Mouse (Mus musculus): Measurements from ENCODE around the gene Gbe1.

Gene Gbe1

DNA sequence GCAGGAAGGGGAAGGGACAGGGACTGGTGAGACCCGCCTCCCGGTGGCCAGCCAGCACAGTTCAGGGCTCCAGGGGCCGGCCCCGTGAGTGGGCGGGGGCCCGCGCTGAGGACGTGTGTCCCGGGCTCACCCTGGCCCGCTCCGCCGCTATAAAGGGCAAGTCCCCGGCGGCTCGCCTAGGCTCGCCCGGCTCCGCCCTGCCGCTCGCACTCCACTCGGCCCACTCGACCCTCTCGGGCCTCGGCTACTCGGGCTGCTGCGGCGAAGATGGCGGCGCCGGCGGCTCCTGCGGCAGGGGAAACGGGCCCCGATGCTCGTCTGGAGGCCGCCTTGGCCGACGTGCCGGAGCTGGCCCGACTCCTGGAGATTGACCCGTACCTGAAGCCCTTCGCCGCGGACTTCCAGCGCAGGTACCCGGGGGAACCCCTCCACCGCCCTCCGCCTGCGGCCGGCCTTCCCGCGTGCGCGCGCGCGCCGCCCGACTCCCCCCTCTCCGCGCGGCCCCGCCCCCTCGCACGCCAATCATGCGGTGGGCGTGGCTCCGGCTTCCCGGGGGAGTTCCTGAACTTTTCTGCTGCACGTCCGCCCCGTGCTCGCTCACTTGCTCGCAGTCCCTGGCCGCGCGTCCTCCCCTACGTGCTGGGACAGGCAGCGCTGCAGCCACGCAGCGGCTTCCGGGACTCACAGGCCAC is at the start of gene Gbe1:
Gene Gbe1 (plus strand): TSS at position 64 of the 692 bp plus-strand sequence.
- DNase-seq: peak; percentile 73

DNA sequence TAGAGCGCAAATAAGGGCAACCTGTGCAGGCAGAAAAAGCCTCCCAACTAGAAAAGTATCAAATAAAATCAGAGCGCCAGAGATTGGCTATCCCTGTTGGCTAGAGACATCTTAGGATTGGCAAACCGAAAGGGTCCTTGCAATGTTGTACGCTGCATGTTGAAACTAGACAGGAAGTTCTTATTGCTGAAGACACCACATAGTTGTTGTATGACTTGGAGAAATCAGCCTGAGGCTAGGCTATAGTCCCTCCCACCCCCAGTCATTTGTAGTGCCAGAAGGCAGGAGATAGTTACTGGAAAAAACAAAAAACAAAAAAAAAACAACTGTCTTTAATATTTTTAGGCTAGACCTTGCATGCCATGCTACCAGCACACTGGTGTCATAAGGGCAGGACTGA is 3.1 kb upstream of the Gbe1 start:
- no peak for DNase-seq

DNA sequence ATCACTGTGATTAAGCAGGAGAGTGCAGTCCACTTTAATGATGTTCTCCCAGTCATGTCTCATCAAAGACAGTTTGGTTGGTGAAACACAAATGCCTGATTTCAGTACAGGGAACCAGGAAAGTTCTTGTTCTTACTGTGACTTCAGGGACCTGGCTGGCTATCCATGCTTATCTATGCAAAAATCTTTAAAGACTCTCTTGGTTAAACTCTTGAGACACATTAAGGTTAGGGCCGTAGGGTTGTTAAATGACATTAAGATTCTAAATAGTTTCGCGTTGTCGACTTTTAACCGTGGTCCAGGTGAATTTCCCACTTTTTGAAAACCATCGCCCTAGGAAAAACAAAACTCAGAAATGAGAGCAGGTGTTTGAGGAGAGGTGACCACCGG is 258 bp upstream of the Gbe1 start:
- no peak for DNase-seq

DNA sequence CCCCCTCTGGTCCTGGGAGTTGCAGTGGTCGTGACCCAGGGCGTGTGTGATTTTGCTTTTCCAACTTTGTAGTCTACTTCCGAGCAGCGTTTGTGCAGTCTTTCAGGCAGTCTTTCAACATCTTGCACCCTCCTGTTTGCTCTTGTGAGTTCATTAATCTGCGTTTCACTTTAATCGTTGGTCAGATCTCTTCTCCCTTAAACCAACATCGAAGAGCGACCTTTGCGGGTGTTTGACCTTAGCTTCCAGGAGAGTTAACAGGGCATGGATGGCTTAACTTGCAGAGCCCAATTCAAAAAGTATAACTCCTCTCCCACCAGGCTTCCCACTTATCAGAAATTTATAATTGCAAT is 805 bp downstream of the Gbe1 start:
- DNase-seq: no peak

DNA sequence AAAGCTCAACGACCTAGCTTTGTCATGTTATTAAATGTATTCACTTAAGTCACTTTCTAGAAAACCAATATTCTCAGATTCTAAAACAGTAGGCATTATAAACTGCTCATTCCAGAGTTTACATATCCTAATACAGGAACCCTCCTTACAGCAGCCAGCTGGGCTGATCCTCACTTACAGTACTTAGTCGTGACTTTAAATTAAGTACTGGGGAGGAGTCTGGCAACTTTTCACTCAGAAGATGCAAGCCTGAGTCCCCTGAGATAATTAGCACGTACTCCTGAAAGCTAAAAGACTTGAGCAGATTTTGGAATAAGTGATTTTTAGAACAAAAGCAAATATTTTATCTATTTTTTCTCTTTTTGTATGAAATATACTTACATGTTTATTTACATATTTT is 1.5 kb downstream of the Gbe1 start:
- DNase-seq: no peak

DNA sequence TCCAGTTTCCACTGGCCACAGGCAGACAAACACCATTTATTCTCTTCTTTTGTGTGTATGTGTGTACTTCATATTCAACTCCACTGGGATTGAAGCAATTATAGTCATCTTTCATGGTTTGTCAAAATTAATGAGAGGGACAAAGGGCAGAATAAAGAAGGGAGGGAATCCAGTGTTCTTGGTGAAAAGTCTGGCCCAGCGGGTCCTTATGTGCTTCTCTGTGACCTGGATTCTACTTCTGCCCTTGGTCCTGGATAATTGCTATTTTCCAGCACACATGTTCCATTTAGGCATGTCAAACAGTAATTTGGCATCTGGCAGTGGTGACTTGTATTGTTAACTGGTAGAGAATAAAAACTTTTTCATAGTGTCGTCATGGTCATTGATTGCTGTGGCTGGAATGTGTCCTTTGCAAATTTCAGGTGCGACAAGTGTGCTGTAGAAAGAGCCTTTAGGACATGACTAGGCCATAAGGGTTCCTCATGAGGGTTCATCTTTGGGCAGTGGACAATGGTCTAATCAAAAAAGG is 2.2 kb downstream of the Gbe1 start:
- no peak for DNase-seq

DNA sequence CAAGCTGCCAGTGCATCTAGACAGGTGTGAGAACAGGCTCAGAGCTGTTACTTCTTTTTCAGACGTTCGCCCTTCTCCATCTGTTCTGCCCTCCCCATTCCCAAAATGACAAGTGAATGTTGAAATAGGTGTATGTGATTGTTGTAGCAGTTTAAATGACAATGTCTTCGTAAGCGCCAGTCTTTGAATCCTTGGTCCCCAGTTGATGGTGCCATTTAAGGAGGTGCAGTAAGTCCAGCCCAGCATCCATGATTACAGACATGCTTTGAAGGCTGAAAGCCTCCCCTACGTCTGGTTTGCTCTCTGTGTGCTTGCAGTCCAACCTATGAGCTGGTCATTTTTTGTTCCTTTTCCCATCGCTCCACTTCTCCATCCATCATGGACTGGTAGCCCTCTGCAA is 5.6 kb downstream of the Gbe1 start:
- DNase-seq: no peak

DNA sequence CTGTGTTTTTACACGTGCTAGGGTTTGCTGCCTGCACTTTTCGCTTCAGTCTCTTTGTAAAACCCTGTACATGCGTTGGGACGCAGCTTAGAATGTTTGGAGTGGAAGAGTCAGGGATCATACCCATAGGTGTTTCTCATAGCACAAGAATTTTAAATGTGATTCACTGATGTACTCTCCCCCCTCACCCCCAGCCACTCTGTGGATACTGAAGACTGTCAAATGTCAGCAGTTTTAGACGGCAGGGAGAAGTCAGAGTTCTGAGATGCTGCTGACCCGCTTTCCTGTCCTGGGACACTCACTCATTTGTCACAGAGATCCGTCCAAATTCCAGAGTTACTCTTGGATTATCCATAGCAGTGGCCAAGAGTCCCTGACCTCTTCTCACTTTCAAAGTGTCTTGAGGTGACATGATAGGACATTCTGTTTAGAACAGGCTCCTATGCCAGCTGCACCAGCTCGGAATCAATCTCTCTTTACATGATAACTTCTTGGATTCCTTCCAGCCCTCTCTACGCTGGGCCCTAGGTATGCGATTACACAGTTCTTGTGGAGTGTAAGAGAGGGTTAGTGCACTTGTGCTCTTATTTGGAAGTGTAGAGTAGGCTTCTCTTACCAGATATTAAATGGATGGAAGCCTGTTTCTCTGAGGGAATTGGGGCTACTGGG is 7.0 kb downstream of the Gbe1 start:
- DNase-seq: no peak

DNA sequence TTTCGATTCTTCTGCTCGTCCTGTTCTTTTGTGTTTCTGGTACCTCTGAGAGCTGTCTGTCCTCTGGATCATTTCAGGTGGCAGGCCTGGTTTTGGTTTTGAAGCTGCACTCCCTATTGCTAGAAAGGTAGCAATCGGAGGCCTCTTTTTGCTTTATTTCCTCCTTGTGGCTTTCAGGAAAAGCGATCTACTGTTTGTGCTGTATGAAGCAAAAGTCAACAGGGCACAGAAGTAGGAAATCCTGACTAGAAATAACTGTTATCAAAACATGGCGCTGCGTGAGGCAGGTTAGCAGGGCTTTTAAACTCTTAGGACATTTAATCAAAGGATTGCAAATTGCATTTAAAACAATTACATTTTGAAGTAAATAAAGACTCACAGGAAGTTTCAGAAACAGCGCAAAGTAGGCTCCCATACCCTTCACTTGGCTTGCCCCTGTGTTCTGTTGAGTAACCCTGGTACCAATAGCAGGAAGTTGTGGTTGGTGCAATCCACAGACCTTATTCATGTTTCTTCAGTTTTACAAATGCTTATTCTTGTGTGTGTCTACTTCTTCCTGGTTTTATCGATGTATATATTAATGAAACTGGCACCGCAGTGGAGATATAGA is 12.7 kb downstream of the Gbe1 start:
- DNase-seq: no peak

DNA sequence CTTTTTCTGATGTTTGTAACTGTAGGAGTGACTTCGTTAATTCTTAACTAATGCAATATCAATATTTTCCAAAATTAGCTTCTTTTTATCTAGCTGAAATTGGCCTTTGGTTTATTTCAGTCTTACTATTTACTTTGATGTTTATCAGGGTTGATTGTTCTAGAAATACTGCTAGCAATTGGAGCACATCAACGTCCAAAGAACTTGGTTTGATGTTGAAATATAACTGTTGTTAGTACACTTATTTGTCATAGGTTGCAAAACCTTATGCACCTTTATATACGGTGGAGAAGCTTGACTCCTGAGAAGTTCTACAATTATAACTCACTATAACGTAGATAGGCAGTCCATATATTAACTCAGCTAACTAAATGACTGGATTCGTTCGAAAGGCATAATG is 14.8 kb downstream of the Gbe1 start:
- DNase-seq: no peak

DNA sequence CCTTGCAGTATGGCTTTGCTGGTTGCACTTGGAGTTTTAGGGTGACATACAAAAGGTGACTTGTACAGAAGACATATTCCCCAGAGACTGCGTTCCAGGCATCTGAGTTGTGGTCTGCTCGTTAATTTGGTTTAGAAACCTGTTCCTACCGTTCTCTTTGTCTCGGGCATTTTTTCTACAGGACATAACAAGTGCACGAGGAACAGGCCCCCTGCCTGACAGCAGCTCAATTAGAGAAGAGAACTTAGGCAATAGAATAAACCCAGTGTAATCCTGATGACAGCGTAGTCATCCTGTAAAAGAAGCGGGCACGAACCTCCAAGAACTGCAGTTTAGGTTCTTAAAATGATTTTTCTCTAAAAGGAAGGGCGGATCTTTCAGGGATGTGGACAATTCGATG is 15.3 kb downstream of the Gbe1 start:
- DNase-seq: no peak

DNA sequence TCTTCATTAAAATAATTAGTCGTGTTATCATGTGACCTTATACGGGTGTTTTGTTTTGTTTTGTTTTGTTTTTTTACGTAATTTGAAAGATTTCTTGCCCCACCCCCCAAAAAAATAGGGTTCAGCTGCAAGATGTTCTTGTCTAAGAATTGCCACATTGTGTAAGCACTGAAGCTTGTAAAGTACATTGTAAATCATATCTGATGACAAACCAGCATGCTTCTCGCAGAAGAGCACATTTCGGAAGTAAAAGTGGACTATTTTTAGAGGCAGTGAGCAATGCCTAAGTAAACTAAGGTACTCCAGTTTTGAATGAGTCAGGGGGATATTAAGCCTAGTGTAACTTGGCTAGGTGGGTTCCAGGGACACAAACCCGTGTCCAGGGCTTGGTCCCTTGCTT is 15.7 kb downstream of the Gbe1 start:
- no peak for DNase-seq

DNA sequence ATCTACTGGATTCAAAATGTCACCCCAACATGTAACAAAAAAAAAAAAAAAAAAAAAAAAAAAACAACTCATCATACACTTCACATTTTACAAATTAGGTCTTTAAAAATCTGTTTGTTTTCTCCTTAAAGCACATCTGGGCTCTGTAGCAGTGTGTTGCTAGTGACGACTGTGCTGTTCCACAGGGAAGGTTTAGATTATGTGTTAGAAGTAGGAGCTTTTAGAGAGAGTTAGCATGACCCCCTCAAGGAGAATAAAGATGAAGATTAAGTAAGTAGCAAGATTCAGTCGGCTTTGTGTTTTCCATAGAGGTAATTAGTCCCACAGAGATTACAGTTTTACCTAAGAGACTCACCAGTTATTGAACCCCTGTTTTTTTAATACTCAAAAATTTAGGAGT is 16.3 kb downstream of the Gbe1 start:
- no peak for DNase-seq

DNA sequence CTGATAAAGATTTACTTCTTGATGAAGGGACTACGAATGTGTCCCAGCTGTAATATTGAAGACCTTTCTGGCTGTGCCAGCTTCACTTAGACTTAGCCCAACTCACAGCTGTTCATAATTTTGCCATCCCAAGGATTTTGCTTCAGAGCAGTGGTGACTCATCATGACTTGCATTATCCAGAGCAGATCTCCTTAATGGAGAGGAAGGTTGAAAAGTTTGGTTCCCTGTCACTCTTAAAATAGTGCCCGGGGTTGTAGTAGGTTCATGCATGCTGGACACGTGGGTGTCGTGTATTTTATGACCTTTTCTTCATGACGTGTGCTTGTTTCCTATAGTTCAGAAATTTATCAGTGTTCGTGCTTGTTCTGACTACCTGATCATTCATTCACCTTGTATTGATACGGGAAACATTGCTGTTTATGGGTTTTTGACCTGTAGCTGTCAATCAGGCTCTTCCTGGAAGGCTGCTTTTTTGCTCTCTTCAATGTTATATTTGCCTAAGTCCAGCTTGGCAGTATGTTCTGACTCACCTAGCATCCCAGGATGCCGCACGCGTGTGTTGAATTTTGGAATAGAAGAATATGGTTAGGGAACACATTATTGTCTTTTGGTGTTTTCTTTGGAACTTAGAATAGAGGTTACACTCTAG is 17.0 kb downstream of the Gbe1 start:
- DNase-seq: no peak

DNA sequence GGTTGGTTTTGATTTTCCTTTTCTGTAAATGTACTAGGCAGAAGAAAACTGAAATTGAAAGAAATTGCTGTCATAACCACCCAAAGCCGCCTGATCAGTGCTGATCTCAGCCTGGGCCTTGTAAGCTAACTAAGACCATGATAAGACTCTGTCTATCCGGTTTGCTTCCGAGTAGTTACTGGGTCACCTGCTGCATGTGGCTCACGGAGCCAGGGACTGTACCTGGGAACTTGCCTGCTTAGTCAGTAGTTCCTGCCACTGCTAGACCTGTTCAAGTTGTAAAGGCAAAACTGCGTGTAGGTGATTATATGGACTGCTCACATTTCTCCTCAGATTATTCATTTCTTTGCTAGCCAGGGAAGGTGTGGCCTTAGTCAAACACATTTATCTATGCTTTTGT is 21.1 kb downstream of the Gbe1 start:
- no peak for DNase-seq

DNA sequence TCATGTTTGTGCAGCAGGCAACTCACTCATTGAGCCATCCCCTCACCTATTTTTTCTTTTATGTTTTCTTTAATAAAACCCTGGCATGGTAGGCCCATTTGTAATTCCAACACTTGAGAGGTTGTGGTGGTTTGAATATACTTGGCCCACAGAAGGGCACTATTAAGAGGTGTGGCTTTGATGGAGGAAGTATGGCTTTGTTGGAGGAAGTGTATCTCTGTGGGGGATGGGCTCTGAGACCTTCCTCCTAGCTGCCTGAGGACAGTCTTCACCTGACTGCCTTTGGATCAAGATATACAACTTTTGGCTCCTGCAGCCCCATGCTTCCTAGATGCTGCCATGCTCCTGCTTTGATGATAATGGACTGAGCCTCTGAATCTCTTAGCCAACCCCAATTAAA is 21.7 kb downstream of the Gbe1 start:
- DNase-seq: no peak

DNA sequence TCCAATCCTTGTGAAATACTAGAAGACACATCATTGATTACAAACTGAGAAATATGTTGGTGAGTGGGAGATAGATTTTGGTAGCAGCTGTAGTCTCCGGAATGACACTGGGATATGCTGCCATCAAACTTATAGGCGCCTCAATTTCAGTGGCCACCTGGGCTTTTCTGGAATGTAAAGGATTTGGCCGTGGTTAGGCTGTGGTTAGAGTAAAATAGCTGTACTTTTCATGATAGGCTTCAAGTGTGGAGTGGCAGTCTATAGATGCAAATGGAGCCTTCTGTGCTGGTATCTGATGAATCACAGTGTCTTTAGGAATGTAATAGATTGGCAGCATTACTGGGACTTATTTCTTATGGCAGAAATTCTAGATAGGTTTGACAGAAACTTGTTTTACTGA is 23.9 kb downstream of the Gbe1 start:
- DNase-seq: no peak

DNA sequence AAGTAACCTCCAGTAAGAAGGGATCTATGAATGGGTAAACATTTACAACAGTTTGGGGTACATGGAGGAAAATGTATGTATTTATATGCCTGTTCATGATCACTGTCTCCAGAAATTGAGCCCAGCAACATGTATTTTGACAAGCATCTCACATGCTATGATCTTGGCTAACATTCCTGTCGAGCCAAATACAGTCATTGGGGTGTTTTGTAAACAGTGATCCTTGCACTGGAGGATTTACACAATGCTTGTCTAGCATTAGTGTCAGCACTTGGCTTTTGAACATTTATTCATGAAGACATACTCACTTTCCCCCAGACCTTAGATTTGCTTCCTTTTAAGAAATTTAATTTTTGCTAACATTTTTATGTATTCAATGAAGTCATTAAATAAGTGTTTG is 30.7 kb downstream of the Gbe1 start:
- DNase-seq: no peak

DNA sequence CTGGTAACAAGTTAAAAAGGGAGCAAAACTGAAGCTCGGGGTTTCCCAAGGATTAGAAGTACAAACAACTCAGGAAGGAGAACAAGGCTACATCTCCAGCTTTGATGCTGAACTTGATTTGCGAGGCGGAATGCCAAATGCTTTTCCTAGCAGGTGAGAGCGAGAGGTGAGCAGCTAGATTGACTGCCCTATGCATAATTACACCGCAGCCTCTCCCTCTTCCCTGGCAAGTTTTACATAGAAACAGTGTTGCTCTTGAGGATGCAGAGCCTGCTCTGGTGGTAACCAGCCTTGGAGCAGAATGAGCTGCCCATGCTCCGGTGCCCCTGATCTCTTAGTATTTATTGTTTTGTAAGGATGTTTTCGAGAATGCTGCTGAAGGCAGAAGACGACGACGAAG is 31.9 kb downstream of the Gbe1 start:
- no peak for DNase-seq

DNA sequence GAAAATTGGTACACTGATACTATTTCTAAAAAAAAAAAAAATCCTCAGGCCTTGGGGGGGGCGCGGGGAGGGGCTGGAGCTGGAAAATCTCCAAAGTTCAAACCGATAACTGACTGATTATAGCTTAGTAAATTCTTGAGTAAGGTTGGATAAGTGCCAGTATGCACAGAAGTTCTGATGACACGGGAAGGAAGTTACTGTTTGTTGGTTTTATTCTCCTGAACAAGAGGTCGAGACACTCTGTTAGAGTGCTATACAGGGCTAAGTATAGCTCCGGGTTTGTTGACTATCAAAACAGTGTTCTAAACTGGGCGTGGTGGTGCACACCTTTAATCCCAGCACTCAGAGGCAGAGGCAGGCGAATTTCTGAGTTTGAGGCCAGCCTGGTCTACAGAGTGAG is 36.3 kb downstream of the Gbe1 start:
- no peak for DNase-seq

DNA sequence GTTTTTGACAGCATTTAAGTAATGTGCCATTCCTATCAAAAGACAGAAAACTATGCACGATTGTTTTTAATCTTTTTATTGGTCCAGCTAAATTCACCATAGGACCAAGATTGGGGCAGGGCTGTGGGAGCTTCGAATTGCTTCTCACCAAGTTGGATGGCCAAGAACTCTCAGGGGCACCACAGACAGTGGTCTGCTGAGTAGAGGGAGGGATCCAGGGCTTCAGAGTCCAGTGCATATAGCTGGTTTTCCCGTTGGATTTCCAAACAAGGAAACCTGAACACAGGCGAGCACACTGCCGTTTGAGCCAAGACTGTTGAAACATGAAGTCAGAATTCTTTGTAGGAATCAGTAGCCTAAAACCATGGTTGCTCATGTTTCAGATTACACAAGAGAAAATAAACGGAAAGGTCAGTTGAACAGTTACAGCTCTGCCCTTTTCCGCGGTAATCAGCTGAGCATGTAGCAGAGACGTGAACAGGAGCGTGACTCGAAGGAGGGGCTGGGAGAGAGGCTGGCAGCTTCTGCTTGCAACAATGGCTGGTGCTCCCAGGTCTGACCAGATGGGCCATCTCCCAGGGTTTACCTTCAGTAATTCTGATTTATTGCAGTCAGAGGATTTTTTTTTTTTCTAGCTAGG is 38.0 kb downstream of the Gbe1 start:
- no peak for DNase-seq

DNA sequence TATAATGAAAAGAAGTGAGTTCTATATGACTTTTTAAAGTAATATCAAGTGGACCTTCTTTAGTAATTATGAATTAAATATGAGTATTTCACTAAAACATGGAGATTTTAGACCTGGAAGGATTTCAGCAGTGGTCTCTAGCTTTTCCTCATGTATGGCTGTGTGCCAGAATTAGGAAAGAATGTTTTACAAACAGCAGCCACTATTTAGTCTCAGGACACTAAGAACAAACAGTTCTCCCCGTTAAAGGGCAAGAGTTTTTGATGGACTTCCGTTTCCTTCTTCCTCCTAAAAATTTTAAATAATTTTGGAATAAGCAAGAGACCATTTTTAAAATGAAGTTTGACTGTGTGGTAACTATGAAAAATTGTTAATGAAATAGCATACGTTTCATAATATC is 38.8 kb downstream of the Gbe1 start:
- DNase-seq: no peak

DNA sequence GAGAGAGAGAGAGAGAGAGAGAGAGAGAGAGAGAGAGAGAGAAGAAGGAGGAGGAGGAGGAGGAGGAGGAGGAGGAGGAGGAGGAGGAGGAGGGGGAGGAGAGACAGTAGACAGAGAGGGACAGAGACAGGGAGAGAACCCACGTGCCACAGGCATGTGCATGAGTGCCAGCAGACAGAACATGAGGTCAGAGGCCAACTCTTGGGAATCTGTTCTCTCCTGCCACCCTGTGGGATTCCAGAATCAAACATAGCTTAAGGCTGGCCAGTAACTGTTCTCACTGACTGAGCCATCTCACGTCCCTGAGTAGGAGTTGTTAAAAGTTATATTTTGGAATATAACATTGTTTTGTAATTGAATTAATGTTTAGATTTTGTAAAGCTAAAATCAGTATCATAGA is 39.3 kb downstream of the Gbe1 start:
- no peak for DNase-seq

DNA sequence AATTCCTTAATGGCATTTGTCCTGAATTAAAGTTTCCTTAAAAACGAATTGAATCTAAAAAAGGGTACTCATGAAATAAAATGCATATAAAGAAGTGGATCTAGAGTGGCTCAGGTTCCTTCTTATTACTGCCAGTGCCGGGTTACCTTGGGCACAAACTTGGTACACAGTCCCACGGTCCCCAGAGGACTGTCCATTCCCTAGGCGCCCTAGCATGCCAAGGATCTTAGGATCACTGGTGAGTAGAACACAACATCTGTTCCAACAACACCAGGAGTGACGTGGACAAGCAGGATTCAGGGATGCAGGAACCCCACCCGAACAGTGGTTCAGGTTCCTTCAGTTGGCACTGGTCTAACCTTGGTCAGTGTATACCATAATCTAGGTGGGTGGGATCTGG is 44.6 kb downstream of the Gbe1 start:
- DNase-seq: no peak

Data from cerebellum, adult 11 months (tissue).